Mouse (Mus musculus) CD4-positive, CD25-positive, alpha-beta regulatory T cell, adult 2 months (primary cell): ENCODE results near the gene Acox1.

ENCODE experiments used
- DNase-seq: peaks from one replicate; pipeline ENCODE4 v3.0.0-alpha.2; 2012; ENCODE audit warnings: low read depth, low spot score

Gene Acox1

GRCm38 (mm10) chr11:116130488-116131205 is 68.2 kb downstream of the Acox1 start, which contains the start of gene Trim65:
Gene Trim65 (minus strand): TSS chr11:116131128.
- peak; percentile 97 for DNase-seq

GRCm38 (mm10) chr11:116129993-116130487 is 68.8 kb downstream of the Acox1 start:
- DNase-seq: no peak

- DNase-seq: no peak
These were observed 69.6 kb downstream of the Acox1 start for GRCm38 (mm10) chr11:116129091-116129790.

GRCm38 (mm10) chr11:116127986-116128385 is 70.9 kb downstream of the Acox1 start:
- DNase-seq: no peak

GRCm38 (mm10) chr11:116127156-116127980 is 71.5 kb downstream of the Acox1 start, which contains the start of gene Trim47:
Gene Trim47 (minus strand): TSS chr11:116127210.
- no peak for DNase-seq

GRCm38 (mm10) chr11:116126261-116126660 is 72.6 kb downstream of the Acox1 start:
- DNase-seq: no peak
